Mouse (Mus musculus) hindbrain, postnatal 0 days (tissue): ENCODE measurements around the gene Hs6st1. TPM values are rescaled to one million over a fixed set of nuclear protein-coding genes. Genes with fewer than 3 reads are reported as not detected.

ENCODE experiments used
- ATAC-seq: fragments of 200-750 bp; cut with Nextera tagmentation; 2 replicates; pipeline ENCODE4 v1.8.0; 2017; ENCODE audit warnings: mild to moderate bottlenecking, moderate TSS enrichment, moderate library complexity
- DNase-seq: peaks from one replicate; pipeline ENCODE4 v3.0.0-alpha.2; 2015; ENCODE audit warnings: low spot score
- H3K27ac ChIP-seq: fragments of 300-500 bp; sonication (generic); 2 replicates; pipeline ENCODE4 v1.5.1; 2014; ENCODE audit warnings: mild to moderate bottlenecking
- H3K27me3 ChIP-seq: fragments of 300-500 bp; sonication (generic); 2 replicates; pipeline ENCODE4 v1.6.1; 2014; ENCODE audit warnings: low read length, mixed read lengths; ENCODE audit not compliant: insufficient read depth
- H3K36me3 ChIP-seq: fragments of 300-500 bp; sonication (generic); 2 replicates; pipeline ENCODE4 v1.6.1; 2014; ENCODE audit warnings: low read length, mixed read lengths; ENCODE audit not compliant: insufficient read depth
- H3K4me1 ChIP-seq: fragments of 300-500 bp; sonication (generic); 2 replicates; pipeline ENCODE4 v1.6.1; 2014; ENCODE audit warnings: antibody characterized with exemption, low read length, mixed read lengths; ENCODE audit not compliant: insufficient read depth
- H3K4me2 ChIP-seq: fragments of 300-500 bp; sonication (generic); 2 replicates; pipeline ENCODE4 v1.6.1; 2014; ENCODE audit warnings: low read depth, mild to moderate bottlenecking, low read length, moderate library complexity, mixed read lengths
- H3K4me3 ChIP-seq: fragments of 300-500 bp; sonication (generic); 2 replicates; pipeline ENCODE4 v1.5.1; 2014; ENCODE audit warnings: low read length
- H3K9ac ChIP-seq: fragments of 300-500 bp; sonication (generic); replicated peaks from 2 replicates; pipeline ENCODE4 v1.6.1; 2014; ENCODE audit warnings: mild to moderate bottlenecking, low read length, moderate library complexity, mixed read lengths
- H3K9me3 ChIP-seq: fragments of 300-500 bp; sonication (generic); 2 replicates; pipeline ENCODE4 v1.6.1; 2016; ENCODE audit warnings: low read length, mixed read lengths
- CTCF ChIP-seq: IDR thresholded peaks from 2 replicates; pipeline ENCODE4 v1.5.1; 2016; ENCODE audit warnings: antibody characterized with exemption, control low read depth, low read depth
- WGBS: fragments of 180-500 bp; shearing (Covaris S2); extraction: QIAGEN DNeasy Blood & Tissue Kit; methylation state at CpG from one replicate; pipeline ENCODE4 v1.1.7; 2014; 5-methylcytosine and 5-hydroxymethylcytosine counted together
- polyA plus RNA-seq: library from polyadenylated mRNA; unstranded; fragments of >200 nt; fragmentation: Nextera tagmentation; extraction: Ambion mirVana; gene quantifications from 2 replicates; pipeline ENCODE4 v1.2.1, GENCODE M21; 2015
- total RNA-seq: library from RNA; depleted of rRNA; stranded (reverse); fragments of >200 nt; gene quantifications from 2 replicates; pipeline ENCODE4 v1.2.3, GENCODE M21; 2014

The Hs6st1 gene
- total and polyA plus RNA-seq, 2 experiments from 2014 or later = 19.0 to 107 TPM

DNA sequence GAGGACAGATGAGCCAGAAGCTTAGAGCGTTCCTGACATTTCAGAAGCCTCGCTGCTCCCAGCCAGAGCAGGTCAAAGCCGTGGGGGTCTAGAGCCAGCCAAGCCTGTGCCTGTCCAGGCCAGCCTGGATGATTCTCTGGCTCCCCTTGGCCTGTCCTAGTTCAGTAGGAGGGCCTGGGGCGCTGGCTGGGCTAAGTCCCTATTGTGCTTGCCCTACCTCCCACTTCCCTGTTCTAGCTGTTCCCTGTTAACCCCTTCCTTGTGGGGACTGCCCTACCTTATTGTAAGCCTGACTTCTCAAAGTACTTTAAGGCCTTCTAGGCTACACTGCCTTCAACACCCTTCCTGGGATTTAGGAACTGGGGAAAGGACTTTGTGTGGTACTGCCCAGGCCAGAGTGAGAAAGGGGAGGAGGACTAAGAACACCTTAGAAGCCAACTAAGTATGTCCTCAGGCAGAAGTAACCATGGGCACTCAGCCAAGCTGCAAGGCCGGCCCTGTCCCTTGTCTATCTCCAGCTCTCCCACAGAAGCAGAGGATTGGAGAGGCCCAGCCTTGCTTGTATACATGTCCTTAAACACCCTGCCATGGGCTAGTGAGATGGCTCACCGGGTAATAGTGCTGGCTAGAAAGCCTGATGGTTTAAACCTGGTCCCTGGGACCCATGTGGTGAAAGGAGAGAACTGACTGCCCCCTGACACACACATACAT, 22.0 kb downstream of the Hs6st1 start:
- Histone ChIP-seq H3K4me1 (peaks cover 11% of the 10 kb centered on the region), H3K4me2 (no peak overlapping the region), H3K27ac (no peak overlapping the region), H3K9me3 (no peaks in the 10 kb centered on the region), H3K36me3 (peaks cover 5% of the 10 kb centered on the region; the same call in 1 of the 2 replicates), H3K9ac (no peak overlapping the region), H3K27me3 (no peaks in the 10 kb centered on the region), H3K4me3 (no peak overlapping the region)
- 35% methylated on average over 6 of the region's 6 CpGs for WGBS
- ATAC-seq = peak; percentile 30; the same call in 1 of the 2 replicates
- DNase-seq = peak; percentile 33
- TF ChIP-seq CTCF = no peak

DNA sequence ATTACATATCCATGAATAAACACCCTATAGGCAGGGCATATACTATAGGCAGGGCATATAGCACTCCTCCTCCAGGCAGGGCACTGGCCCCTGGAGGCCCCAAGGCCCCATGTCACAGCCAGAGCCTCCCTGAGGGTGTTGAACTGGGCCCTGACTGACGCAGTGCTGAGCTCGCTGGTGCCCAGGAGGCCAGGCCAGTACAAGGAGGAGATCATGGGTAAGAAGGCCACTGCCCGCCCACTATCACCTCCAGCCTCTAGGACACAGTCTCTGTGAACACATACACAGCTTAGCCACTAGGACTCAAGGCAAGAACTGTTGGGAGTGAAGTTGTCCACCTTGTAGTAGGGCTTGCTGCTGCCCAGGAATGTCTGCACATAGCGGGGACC, 22.5 kb downstream of the Hs6st1 start:
- no peak overlapping the region for H3K9ac ChIP-seq
- no peak overlapping the region for H3K4me3 ChIP-seq
- H3K4me2 ChIP-seq = no peak overlapping the region
- H3K27me3 ChIP-seq = no peaks in the 10 kb centered on the region
- ATAC-seq (peak; percentile 13; the same call in 1 of the 2 replicates), DNase-seq (no peak)
- H3K27ac ChIP-seq = no peak overlapping the region
- H3K36me3 ChIP-seq = peaks cover 1% of the 10 kb centered on the region; the same call in 1 of the 2 replicates
- WGBS = 86% methylated on average over 4 of the region's 4 CpGs
- H3K4me1 ChIP-seq = peaks cover 11% of the 10 kb centered on the region
- H3K9me3 ChIP-seq = no peaks in the 10 kb centered on the region
- no peak for TF ChIP-seq CTCF

GRCm38 (mm10) chr1:36091246-36091645, 23.0 kb downstream of the Hs6st1 start:
- Histone ChIP-seq H3K4me2 (no peak overlapping the region), H3K27me3 (no peaks in the 10 kb centered on the region), H3K9me3 (no peaks in the 10 kb centered on the region), H3K4me1 (peaks cover 11% of the 10 kb centered on the region), H3K36me3 (no peaks in the 10 kb centered on the region; the same call in 1 of the 2 replicates), H3K27ac (no peak overlapping the region), H3K4me3 (no peak overlapping the region), H3K9ac (no peak overlapping the region)
- DNase-seq (no peak), ATAC-seq (no peak)
- no peak for TF ChIP-seq CTCF
- WGBS = 69% methylated on average over 6 of the region's 6 CpGs

GRCm38 (mm10) chr1:36093741-36094140, 25.5 kb downstream of the Hs6st1 start:
- H3K9ac ChIP-seq = no peak overlapping the region
- no peaks in the 10 kb centered on the region; the same call in 1 of the 2 replicates for H3K36me3 ChIP-seq
- WGBS = 97% methylated on average over 8 of the region's 8 CpGs
- no peak overlapping the region for H3K4me3 ChIP-seq
- H3K4me2 ChIP-seq = no peak overlapping the region
- H3K9me3 ChIP-seq = no peaks in the 10 kb centered on the region
- H3K27ac ChIP-seq = no peak overlapping the region
- TF ChIP-seq CTCF = no peak
- no peak for ATAC-seq
- H3K4me1 ChIP-seq = peaks cover 4% of the 10 kb centered on the region
- DNase-seq = no peak
- H3K27me3 ChIP-seq = no peaks in the 10 kb centered on the region

DNA sequence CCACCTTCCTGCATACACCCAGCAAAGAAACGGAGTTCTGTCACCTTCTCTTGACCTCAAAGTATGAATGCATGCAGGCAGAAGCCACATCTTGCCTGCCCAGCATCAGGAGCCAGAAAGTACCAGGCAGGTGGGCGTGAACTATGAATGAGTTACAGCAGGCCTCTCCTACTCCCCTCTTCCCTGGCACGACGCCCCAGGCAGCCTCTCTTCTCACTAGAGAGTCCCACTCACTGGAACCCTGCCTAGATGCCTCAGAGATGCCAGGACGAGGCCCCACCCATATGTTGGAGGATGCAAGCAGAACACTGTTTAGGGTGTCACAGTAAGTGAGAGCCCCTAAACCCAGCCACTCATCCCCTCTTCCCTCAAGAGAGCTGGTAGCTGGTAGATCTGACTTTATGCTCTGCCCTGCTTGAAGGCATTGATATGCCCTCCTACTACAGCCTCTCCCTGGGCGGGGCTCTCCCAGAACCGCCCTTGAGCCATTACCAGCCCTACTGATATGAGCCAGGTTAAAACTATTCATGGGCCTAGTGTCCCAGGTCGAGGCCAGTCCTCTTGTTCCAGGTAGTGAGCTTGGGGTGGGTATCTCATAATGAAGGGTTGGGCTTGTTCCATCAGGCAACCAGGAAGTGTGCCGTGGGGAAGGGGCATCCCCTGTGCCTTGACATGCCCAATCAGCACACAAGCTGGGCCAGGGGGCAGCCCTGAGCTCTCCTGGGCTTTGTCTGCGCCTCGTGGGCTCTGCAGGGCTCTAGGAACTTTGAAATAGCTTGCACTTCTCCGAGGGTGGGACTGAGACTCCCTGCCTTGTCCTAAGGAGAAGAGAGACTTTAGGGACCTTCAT, 27.4 kb downstream of the Hs6st1 start:
- WGBS = 71% methylated on average over 12 of the region's 12 CpGs
- ATAC-seq = 0 out of 2 replicates have a peak, but pooled peaks have one; percentile 34
- H3K4me2 ChIP-seq = no peak overlapping the region

GRCm38 (mm10) chr1:36098432-36098831, 30.2 kb downstream of the Hs6st1 start:
- Histone ChIP-seq H3K9ac (no peak overlapping the region), H3K27me3 (no peaks in the 10 kb centered on the region), H3K36me3 (peaks cover 1% of the 10 kb centered on the region; the same call in 1 of the 2 replicates), H3K9me3 (no peaks in the 10 kb centered on the region), H3K4me1 (no peaks in the 10 kb centered on the region), H3K4me2 (no peak overlapping the region), H3K27ac (no peak overlapping the region), H3K4me3 (no peak overlapping the region)
- WGBS = 95% methylated on average over 4 of the region's 4 CpGs
- no peak for TF ChIP-seq CTCF
- no peak for ATAC-seq
- DNase-seq = no peak

More for the DNA sequence above, 27.4 kb downstream of the Hs6st1 start:
- Histone ChIP-seq H3K4me1 (no peaks in the 10 kb centered on the region; the same call in 1 of the 2 replicates), H3K9ac (no peak overlapping the region), H3K9me3 (no peaks in the 10 kb centered on the region), H3K27ac (no peak overlapping the region), H3K36me3 (no peaks in the 10 kb centered on the region; the same call in 1 of the 2 replicates), H3K4me3 (no peak overlapping the region), H3K27me3 (no peaks in the 10 kb centered on the region)
- TF ChIP-seq CTCF = no peak
- peak; percentile 63 for DNase-seq
